Mouse (Mus musculus): Measurements from ENCODE around the gene Mcm3ap. TPM values are rescaled to one million over a fixed set of nuclear protein-coding genes. Genes with fewer than 3 reads are reported as not detected.
A peak's percentile ranks its signal among the peaks of the same experiment; 100 is the strongest.

Gene Mcm3ap
- polyA plus RNA-seq, 1 experiment: 56.0 TPM

DNA sequence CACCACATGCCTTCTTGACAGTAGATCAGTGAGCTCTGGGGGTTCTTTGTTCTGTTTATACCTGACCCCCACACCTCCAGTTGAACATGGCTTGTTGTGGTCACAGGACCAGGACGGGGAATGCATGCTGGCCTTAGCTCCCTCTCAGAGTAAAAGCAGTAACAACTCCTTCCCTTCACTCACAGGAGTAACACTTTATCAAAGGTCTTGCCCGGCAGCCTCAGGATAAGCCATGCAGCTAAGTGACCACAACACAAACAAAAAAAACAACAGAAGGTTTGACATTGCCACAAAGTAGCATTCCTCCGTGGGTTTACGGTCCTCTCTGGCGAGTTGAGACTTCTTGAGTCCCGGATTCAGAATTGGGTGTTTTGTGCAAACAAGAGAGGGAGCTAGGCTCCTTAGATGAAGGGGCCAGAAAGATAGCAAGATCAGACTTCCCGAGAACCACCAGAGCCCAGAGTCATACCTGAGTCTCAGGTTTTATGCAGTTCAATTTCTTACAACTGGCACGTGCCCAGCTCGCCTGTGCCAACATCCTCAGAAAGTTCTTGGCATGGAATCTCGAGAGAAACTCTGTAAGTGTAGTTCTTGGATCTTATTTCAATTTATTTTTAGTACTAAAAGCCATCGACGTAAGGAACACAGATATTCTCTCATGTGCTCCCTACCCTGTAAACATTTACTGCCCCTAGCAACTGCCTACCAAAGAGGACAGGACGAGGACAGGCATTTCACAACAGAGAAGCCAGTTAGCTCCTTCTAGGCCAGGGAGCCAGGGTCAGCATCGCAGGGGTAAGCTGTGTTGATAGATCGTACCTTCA lies 21.1 kb upstream of the Mcm3ap start:
- no peak for TF ChIP-seq POLR2A (IDR thresholded peaks at IDR 0.05; ENCODE audit: extremely low read depth, insufficient read depth, low read length)
- TF ChIP-seq CTCF (IDR thresholded peaks at IDR 0.05; ENCODE audit: extremely low read depth, insufficient read depth, low read length): no peak
- H3K4me3 ChIP-seq (ENCODE audit: insufficient read depth, low read length): no peak overlapping the region
- no peaks in the 10 kb centered on the region for H3K4me1 ChIP-seq (ENCODE audit: control insufficient read depth, insufficient read depth, low read length)
- no peak overlapping the region for H3K27ac ChIP-seq (ENCODE audit: insufficient read depth, low read length)

GRCm38 (mm10) chr10:76448851-76449250 lies 19.9 kb upstream of the Mcm3ap start, which contains the start of gene 2610028H24Rik:
Gene 2610028H24Rik, plus strand, starts transcription at chr10:76449081.
- H3K4me3 ChIP-seq (ENCODE audit: insufficient read depth, low read length): no peak within 1 kb of the TSS
- no peak for TF ChIP-seq CTCF (IDR thresholded peaks at IDR 0.05; ENCODE audit: extremely low read depth, insufficient read depth, low read length)
- TF ChIP-seq POLR2A (IDR thresholded peaks at IDR 0.05; ENCODE audit: extremely low read depth, insufficient read depth, low read length): no peak
- H3K4me1 ChIP-seq (ENCODE audit: control insufficient read depth, insufficient read depth, low read length): no peaks in the 10 kb centered on the region

DNA sequence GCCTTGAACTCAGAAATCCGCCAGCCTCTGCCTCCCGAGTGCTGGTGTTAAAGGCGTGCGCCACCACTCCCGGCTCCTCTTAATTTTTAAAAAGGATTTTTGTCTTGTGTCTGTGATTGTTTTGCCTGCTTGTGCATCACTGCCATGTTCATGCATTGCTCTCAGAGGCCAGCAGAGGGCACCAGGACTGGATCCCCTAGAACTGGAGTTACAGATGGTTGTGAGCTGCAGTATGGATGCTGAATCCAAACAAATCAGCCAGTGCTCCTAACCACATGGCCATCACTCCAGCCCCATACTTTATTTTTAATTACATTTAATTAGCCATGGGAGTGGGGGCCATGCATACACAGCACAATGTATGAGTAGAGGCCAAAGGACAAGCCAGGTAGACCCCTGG lies 13.4 kb upstream of the Mcm3ap start:
- Histone ChIP-seq H3K27ac (ENCODE audit: insufficient read depth, low read length) (no peak overlapping the region), H3K4me1 (ENCODE audit: control insufficient read depth, insufficient read depth, low read length) (no peaks in the 10 kb centered on the region)

More at GRCm38 (mm10) chr10:76448851-76449250, 19.9 kb upstream of the Mcm3ap start, which contains the start of gene 2610028H24Rik:
- no peak within 1 kb of the TSS for H3K27ac ChIP-seq (ENCODE audit: insufficient read depth, low read length)

GRCm38 (mm10) chr10:76461255-76461654 lies 7.5 kb upstream of the Mcm3ap start:
- Histone ChIP-seq H3K4me3 (ENCODE audit: insufficient read depth, low read length) (no peak overlapping the region), H3K27ac (ENCODE audit: insufficient read depth, low read length) (no peak overlapping the region), H3K4me1 (ENCODE audit: control insufficient read depth, insufficient read depth, low read length) (peaks cover 1% of the 10 kb centered on the region; the same call in 1 of the 2 replicates)
- TF ChIP-seq CTCF (IDR thresholded peaks at IDR 0.05; ENCODE audit: extremely low read depth, insufficient read depth, low read length) (no peak), POLR2A (IDR thresholded peaks at IDR 0.05; ENCODE audit: extremely low read depth, insufficient read depth, low read length) (no peak)

More for the DNA sequence above, 13.4 kb upstream of the Mcm3ap start:
- H3K4me3 ChIP-seq (ENCODE audit: insufficient read depth, low read length): no peak overlapping the region
- TF ChIP-seq CTCF (IDR thresholded peaks at IDR 0.05; ENCODE audit: extremely low read depth, insufficient read depth, low read length) (peak; percentile 69), POLR2A (IDR thresholded peaks at IDR 0.05; ENCODE audit: extremely low read depth, insufficient read depth, low read length) (no peak)

DNA sequence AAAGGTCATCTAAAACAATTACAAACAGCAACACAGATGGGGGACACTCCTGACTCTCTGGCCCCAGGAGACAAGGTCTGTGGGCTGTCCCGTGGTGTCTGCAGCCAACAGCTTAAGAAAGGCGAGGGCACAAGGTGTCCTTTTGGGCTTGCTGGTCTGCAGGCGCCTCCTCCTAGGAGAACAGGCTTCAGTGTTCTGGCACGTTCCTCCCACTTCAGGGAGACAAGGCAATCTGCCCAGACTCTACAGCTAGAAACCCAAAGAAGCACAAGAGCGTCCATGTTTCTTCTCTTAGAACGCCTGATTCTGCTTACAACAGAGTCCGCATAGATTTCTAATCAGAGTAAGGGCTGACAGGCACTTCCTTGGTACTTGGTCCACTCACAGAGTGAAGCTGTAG lies 6.4 kb upstream of the Mcm3ap start:
- peaks cover 1% of the 10 kb centered on the region; the same call in 1 of the 2 replicates for H3K4me1 ChIP-seq (ENCODE audit: control insufficient read depth, insufficient read depth, low read length)
- no peak overlapping the region for H3K27ac ChIP-seq (ENCODE audit: insufficient read depth, low read length)
- TF ChIP-seq POLR2A (IDR thresholded peaks at IDR 0.05; ENCODE audit: extremely low read depth, insufficient read depth, low read length) (no peak), CTCF (IDR thresholded peaks at IDR 0.05; ENCODE audit: extremely low read depth, insufficient read depth, low read length) (no peak)
- no peak overlapping the region for H3K4me3 ChIP-seq (ENCODE audit: insufficient read depth, low read length)

DNA sequence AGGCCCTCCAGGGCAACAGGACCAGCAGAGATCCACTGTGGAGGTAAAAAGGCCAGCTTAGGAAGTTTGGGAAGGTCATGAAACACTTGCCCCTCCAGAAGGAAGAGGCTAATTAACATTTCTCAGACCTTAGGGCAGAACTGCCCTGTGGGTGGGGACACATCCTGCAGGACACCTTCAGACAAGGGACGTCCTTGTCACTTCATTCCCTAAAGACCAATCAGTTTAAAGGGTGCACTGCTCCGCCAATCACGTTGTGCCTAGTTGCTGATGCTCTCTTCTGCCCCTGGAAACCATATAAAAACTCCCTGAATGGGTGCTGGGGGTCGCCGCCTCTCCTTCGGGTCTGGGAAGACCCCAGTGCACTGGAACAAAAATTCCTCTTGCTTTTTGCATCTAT lies 6.0 kb upstream of the Mcm3ap start:
- peaks cover 1% of the 10 kb centered on the region; the same call in 1 of the 2 replicates for H3K4me1 ChIP-seq (ENCODE audit: control insufficient read depth, insufficient read depth, low read length)
- no peak overlapping the region for H3K4me3 ChIP-seq (ENCODE audit: insufficient read depth, low read length)
- no peak overlapping the region for H3K27ac ChIP-seq (ENCODE audit: insufficient read depth, low read length)
- TF ChIP-seq CTCF (IDR thresholded peaks at IDR 0.05; ENCODE audit: extremely low read depth, insufficient read depth, low read length) (no peak), POLR2A (IDR thresholded peaks at IDR 0.05; ENCODE audit: extremely low read depth, insufficient read depth, low read length) (no peak)

DNA sequence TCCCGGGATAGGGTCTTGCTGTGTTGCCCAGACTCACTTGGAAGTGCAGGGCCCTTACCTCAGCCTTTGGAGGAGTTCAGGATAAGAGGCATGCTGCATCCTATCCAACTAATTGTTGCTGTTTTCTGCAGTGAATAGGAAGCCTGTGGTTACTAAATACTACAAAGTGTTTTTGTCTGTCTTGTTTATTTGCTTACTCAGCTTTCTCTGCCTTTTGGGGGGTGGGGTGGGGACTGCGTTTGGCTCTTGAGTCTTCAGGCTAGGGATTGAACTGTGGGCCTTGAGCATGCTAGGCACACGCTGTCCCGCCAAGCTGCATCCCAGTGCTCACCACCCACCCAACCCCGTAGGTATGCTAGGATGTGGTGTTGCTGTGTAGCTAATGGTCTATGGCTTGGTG lies 5.0 kb downstream of the Mcm3ap start:
- TF ChIP-seq POLR2A (IDR thresholded peaks at IDR 0.05; ENCODE audit: extremely low read depth, insufficient read depth, low read length): no peak
- no peak for TF ChIP-seq CTCF (IDR thresholded peaks at IDR 0.05; ENCODE audit: extremely low read depth, insufficient read depth, low read length)
- H3K4me3 ChIP-seq (ENCODE audit: insufficient read depth, low read length): no peak overlapping the region
- peaks cover 4% of the 10 kb centered on the region; the same call in 1 of the 2 replicates for H3K4me1 ChIP-seq (ENCODE audit: control insufficient read depth, insufficient read depth, low read length)
- no peak overlapping the region for H3K27ac ChIP-seq (ENCODE audit: insufficient read depth, low read length)

DNA sequence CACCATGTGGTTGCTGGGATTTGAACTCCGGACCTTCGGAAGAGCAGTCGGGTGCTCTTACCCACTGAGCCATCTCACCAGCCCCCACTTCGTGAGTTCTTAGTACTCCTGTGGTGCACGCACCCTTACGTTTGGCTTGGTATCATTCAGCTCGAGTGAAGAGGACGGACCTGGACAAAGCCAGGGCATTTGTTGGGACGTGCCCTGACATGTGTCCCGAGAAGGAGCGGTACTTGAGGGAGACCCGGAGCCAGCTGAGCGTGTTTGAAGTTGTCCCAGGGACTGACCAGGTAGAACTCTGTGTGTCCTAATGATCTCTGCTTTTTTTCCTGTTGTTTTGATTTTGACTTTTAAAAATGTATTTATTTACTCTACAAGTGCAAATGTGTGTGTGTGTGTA lies 12.1 kb downstream of the Mcm3ap start:
- Histone ChIP-seq H3K4me3 (ENCODE audit: insufficient read depth, low read length) (no peak overlapping the region), H3K4me1 (ENCODE audit: control insufficient read depth, insufficient read depth, low read length) (no peaks in the 10 kb centered on the region), H3K27ac (ENCODE audit: insufficient read depth, low read length) (no peak overlapping the region)
- TF ChIP-seq POLR2A (IDR thresholded peaks at IDR 0.05; ENCODE audit: extremely low read depth, insufficient read depth, low read length) (no peak), CTCF (IDR thresholded peaks at IDR 0.05; ENCODE audit: extremely low read depth, insufficient read depth, low read length) (no peak)

- no peaks in the 10 kb centered on the region for H3K4me1 ChIP-seq (ENCODE audit: control insufficient read depth, insufficient read depth, low read length)
- no peak overlapping the region for H3K4me3 ChIP-seq (ENCODE audit: insufficient read depth, low read length)
- TF ChIP-seq POLR2A (IDR thresholded peaks at IDR 0.05; ENCODE audit: extremely low read depth, insufficient read depth, low read length) (no peak), CTCF (IDR thresholded peaks at IDR 0.05; ENCODE audit: extremely low read depth, insufficient read depth, low read length) (no peak)
- no peak overlapping the region for H3K27ac ChIP-seq (ENCODE audit: insufficient read depth, low read length)
Observed at GRCm38 (mm10) chr10:76481480-76481879, 12.8 kb downstream of the Mcm3ap start.

DNA sequence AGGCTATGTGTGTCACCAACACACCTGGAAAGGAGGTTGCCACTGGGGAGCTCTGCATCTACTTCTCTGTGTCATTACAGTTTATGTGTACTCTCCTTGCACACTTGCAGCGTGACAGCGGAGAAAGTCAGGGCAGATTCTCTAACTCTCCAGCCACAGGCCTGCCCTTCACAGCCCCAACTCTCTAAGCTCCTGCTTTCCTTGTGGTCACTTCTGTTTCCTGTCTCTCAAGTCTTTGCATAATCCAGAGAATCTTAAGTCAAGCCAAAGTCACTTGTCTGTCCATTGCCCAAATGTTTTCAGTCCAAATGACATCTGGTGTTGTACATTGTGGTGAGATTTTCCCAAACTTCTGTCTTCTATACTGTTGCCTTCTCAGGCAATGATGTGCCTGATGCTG lies 17.6 kb downstream of the Mcm3ap start:
- no peak overlapping the region for H3K4me3 ChIP-seq (ENCODE audit: insufficient read depth, low read length)
- TF ChIP-seq CTCF (IDR thresholded peaks at IDR 0.05; ENCODE audit: extremely low read depth, insufficient read depth, low read length) (no peak), POLR2A (IDR thresholded peaks at IDR 0.05; ENCODE audit: extremely low read depth, insufficient read depth, low read length) (no peak)
- no peaks in the 10 kb centered on the region for H3K4me1 ChIP-seq (ENCODE audit: control insufficient read depth, insufficient read depth, low read length)
- no peak overlapping the region for H3K27ac ChIP-seq (ENCODE audit: insufficient read depth, low read length)

Measured in cortical plate, adult 2 months (tissue).